Mouse (Mus musculus): ENCODE results near the gene Prps1. TPM values are rescaled to one million over a fixed set of nuclear protein-coding genes. Genes with fewer than 3 reads are reported as not detected.

The Prps1 gene
- total RNA-seq, 2 experiments from 2014 or later = 9.0 to 14.8 TPM

Other genes with a start within 250 kb of the Prps1 start
- gene Frmpd3, start 114.3 kb upstream of the Prps1 start, total RNA-seq (2015; ENCODE audit: low replicate concordance) = not detected in 2 replicates
- gene Frmpd3, start 114.3 kb upstream of the Prps1 start, total RNA-seq (2017; ENCODE audit: low replicate concordance) = not detected in 2 replicates
- gene Tsc22d3, start 144.0 kb downstream of the Prps1 start, total RNA-seq (2015; ENCODE audit: low replicate concordance) = 12.7 and 16.1 TPM in 2 replicates
- 12.3 and 14.6 TPM in 2 replicates for gene Tsc22d3, start 144.0 kb downstream of the Prps1 start, total RNA-seq (2017; ENCODE audit: low replicate concordance)
- not detected in 2 replicates for gene Mid2, start 208.0 kb downstream of the Prps1 start, total RNA-seq (2015; ENCODE audit: low replicate concordance)
- 0.09 TPM in 1 of 2 replicates, not detected in the other for gene Mid2, start 208.0 kb downstream of the Prps1 start, total RNA-seq (2017; ENCODE audit: low replicate concordance)

All from erythroblast, adult 5-6 weeks (primary cell).